Mouse (Mus musculus) inflammation-experienced regulatory T-cells (primary cell): ENCODE results near the gene 4931406P16Rik. TPM values are rescaled to one million over a fixed set of nuclear protein-coding genes. Genes with fewer than 3 reads are reported as not detected.

ENCODE experiments used
- polyA plus RNA-seq, 2 experiments: library from polyadenylated mRNA; unstranded; fragments of 100-300 nt; shearing (Covaris generic); gene quantifications; one replicate each; pipeline ENCODE4 v1.2.1; 2017

The 4931406P16Rik gene
- 10 to 100 TPM; 25.5 to 28.9 TPM for polyA plus RNA-seq

GRCm38 (mm10) chr7:34313443-34313875 lies at the start of gene 4931406P16Rik:
Gene 4931406P16Rik (minus strand): TSS chr7:34313551.

DNA sequence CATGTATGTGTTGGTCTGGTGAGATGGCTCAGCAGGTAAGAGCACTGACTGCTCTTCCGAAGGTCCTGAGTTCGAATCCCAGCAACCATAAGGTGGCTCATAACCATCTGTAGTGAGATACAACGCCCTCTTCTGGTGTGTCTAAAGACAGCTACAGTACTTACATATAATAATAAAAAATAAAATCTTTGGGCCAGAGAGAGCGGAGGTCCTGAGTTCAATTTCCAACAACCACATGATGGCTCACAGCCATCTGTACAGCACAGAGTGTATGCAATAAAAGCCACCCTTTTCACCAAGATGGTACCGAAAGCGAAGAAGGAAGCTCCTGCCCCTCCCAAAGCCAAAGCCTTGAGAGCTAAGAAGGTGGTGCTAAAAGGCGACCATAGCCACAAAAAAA lies 62.6 kb downstream of the 4931406P16Rik start, which contains the start of gene Gm6096:
Gene Gm6096 (plus strand): TSS at position 301 of the 400 bp plus-strand sequence.

DNA sequence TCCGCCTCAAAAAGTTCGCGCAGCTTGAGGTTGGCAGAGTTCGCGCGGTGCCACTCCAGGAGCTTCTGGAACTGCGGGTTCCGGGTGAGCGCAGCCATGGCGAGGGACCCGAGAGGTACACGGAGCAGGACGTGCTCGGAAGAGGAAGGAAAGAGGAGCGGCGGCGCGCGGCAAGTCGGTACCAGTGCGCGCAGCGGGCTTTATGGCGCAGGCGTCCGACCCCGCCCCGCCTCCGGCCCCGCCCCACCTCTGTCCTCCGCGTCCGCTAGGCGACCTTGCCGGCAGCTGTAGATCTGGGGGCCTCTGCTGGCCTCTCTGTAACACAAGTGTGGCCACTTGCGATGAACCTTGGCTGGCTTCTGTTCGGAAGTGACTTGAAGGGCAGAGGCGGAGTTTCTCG lies 83.2 kb downstream of the 4931406P16Rik start, which contains the start of gene Gpi1:
Gene Gpi1 (minus strand): TSS at position 221 of the 400 bp plus-strand sequence.

DNA sequence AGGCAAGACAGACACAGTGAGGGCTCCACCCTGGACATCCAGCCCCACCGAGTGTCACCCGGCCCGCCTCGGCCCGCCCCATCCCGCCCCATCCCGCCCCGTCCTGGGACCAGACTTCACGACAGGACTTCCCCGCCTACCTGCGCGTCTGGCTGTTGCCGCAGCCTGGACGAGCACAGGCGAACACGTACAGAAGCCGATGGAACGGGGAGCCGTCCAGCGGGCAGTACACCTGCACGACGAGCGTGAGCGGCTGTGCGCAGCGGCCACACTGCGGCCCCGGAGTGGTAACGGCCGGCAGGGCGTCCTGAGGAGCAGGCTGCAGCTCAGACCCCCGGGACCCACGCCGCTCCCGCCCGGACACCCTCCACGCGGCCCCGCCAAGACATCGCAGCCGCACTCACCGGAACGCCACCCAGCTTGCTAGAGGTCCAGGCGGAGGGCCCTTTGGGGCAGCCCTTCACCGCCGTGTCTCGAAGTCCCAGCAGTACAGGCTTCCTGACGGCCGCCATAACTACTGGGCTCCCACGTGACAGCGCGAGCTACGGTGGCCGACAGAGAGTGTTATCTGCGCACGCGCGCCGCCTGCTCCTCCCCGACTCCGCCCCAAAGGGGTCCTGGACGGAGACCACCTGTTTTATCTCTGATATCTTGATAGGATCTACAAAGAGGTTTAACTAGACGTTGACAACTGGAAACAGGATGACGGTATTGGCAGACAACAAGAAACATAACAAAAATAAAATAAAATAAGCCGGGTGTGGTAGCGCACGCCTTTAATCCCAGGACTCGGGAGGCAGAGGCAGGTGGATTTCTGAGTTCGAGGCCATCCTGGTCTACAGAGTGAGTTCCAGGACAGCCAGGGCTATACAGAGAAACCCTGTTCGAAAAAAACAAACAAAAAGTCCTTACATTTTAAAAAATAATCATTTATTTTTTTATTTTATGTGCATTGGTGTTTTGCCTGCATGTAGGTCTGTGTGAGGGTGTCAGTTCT lies 116.9 kb downstream of the 4931406P16Rik start, which contains the start of gene Pdcd2l:
Gene Pdcd2l (minus strand): TSS at position 530 of the 997 bp plus-strand sequence.

Other genes with a start within 250 kb of the 4931406P16Rik start
- not detected for gene Scgb1b30, start 218.1 kb downstream of the 4931406P16Rik start, polyA plus RNA-seq
- gene Wtip, start 180.3 kb downstream of the 4931406P16Rik start, polyA plus RNA-seq = under 1 TPM in 1 of 2 experiments, not detected in 1; 0.34 TPM
- gene Uba2, start 144.0 kb downstream of the 4931406P16Rik start, polyA plus RNA-seq = 100 to 1,000 TPM; 124 to 145 TPM
- gene Pdcd2l, start 116.9 kb downstream of the 4931406P16Rik start, polyA plus RNA-seq = 10 to 100 TPM; 46.5 to 56.3 TPM
- 100 to 1,000 TPM; 219 to 263 TPM for gene Gpi1, start 83.2 kb downstream of the 4931406P16Rik start, polyA plus RNA-seq
- gene Gm6096, start 62.5 kb downstream of the 4931406P16Rik start, polyA plus RNA-seq = under 1 TPM in 1 of 2 experiments, not detected in 1; 0.76 TPM
- gene Lsm14a, start 79.8 kb upstream of the 4931406P16Rik start, polyA plus RNA-seq = 100 to 1,000 TPM; 158 to 193 TPM